Mouse (Mus musculus) inflammation-experienced regulatory T-cells, adult 6 months (primary cell): Measurements from ENCODE around the gene Elp5. TPM values are rescaled to one million over a fixed set of nuclear protein-coding genes. Genes with fewer than 3 reads are reported as not detected.
"Not testable (repeated sequence)": the region's sequence is repeated elsewhere in the genome, so short reads cannot be mapped to it uniquely, and the experiment has no call there.

ENCODE experiments used
- ATAC-seq: one replicate; pipeline ENCODE4 v1.8.0; 2017
- polyA plus RNA-seq, 3 experiments: library from polyadenylated mRNA; unstranded; fragments of 100-300 nt; shearing (Covaris generic); gene quantifications; one replicate each; pipeline ENCODE4 v1.2.1; 2017

The Elp5 gene
- polyA plus RNA-seq, 3 experiments from 2014 or later = 61.5 to 78.3 (median 68.5) TPM

- ATAC-seq = no peak
These were observed 49.3 kb downstream of the Elp5 start for GRCm38 (mm10) chr11:69933066-69933465.

GRCm38 (mm10) chr11:69932254-69932653, 50.1 kb downstream of the Elp5 start:
- no peak for ATAC-seq

DNA sequence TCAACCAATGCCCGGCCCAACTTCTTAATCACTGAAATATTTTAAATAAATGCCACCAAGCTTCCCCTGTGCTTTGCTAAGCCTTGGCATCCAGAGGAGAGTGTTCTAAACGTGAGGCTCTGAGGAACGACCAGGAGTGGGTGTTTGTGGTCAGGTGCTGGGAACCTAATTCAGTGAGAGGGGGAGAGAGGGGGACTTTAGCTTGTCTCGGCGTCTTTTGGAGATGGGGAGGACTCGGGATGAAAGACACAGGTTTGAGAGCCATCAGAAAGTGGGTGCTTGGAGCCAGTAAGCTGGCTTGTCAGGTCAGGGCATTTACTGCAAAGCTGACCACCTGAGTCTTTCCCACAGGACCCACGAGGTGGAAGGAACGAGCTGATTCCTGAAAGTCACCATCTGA, 50.5 kb downstream of the Elp5 start:
- no peak for ATAC-seq

GRCm38 (mm10) chr11:69930967-69931537, 51.3 kb downstream of the Elp5 start:
- ATAC-seq = no peak

DNA sequence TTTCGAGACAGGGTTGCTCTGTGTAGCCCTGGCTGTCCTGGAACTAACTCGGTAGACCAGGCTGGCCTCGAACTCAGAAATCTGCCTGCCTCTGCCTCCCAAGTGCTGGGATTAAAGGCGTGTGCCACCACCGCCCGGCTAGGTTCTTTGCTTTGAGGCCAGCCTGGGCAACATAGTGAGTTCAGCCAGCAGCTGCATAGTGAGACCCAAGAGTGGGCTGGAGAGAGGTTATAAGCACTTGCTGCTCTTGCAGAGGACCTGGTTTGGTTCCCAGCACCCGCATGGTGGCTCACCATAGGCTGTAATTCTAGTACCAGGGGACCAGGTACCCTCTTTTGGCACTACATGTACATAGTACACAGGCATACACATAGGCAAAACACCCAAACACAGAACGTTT, 52.1 kb downstream of the Elp5 start:
- ATAC-seq = not testable (repeated sequence)

GRCm38 (mm10) chr11:69929712-69930111, 52.6 kb downstream of the Elp5 start:
- no peak for ATAC-seq

DNA sequence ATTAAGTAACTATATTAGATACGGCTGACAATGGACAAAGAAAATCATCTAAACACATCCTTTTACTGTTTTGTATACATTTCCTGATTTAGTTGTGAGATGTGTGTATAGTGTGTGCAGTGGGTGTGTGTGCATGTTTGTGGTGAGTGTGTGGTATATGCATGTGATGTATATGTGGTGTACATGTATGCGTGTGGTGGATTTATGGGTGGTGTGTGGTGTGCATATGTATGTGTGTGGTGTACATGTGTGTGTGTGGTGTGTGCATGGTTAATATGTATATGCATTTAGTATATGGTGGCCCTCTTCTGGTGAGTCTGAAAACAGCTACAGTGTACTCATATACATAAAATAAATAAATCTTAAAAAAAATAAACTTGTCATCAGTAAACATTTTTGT, 54.8 kb downstream of the Elp5 start:
- ATAC-seq = no peak

- ATAC-seq = no peak
These were observed 59.5 kb downstream of the Elp5 start for GRCm38 (mm10) chr11:69922796-69923195.

GRCm38 (mm10) chr11:69922012-69922756, 60.1 kb downstream of the Elp5 start:
- ATAC-seq = no peak

GRCm38 (mm10) chr11:69921114-69922011, 61.0 kb downstream of the Elp5 start, which contains the start of gene Eif5a:
TSS of gene Eif5a (minus strand) at chr11:69921958.
- ATAC-seq = peak; percentile 76

- no peak for ATAC-seq
These were observed 61.9 kb downstream of the Elp5 start for GRCm38 (mm10) chr11:69920266-69921031.

DNA sequence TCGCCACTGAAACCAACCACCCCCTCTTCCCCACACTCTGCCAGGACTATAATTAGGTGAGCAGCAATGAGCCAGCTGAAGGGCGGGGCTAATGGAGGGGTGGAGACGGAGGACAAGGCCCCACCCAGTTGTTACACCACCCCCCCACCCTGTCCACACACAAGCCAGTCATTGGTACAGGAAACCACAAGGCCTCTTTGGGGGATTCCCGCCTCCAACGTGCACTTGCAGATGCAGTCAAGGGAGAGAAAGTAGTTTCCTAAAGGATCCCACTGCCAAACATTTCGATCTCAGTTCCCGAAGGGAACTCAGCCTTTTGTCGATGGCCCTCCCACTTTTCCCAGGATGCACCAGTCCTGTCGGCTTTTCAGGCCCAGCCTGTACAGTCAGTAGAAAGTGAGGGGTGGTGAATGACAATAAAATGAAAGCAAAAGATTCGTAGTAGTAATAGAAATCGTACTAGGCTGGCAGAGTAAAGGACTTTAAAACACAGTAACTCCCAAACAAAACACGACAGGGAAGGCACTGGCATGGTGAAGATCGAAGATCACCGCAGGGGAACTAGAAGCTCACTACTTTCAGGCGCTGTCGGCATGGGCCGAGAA, 62.6 kb downstream of the Elp5 start:
- ATAC-seq = peak; percentile 46

DNA sequence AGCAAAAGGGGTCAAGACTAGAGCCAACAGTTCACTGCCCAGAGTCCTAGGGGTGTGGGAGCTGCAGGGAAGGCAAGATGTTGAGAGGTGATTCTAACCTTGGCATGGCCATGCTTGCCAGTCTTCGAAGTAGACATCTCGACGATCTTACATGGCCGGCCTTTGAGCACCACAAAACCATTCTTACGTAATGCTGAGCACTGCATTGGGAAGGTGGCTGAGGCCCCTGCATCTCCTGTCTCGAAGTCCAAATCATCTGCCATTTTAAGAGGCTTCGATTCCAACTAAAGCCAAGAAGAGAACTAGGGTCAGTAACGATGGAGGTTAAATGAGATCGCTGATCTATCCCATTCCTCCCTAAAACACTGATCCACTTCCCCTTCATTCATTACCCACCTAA, 63.3 kb downstream of the Elp5 start:
- ATAC-seq = no peak

Other genes starting within 250 kb of the Elp5 start
- 10 to 100 TPM; 27.3 to 28.4 (median 27.7) TPM for gene Polr2a, start 223.9 kb downstream of the Elp5 start, polyA plus RNA-seq
- gene Slc35g3, start 220.5 kb downstream of the Elp5 start, polyA plus RNA-seq = not detected
- 10 to 100 TPM in 2 of 3 experiments, 1 to 10 TPM in 1; 4.3 to 13.9 (median 11.8) TPM for gene Zbtb4, start 216.6 kb downstream of the Elp5 start, polyA plus RNA-seq
- gene Chrnb1, start 186.6 kb downstream of the Elp5 start, polyA plus RNA-seq = 1 to 10 TPM; 1.7 to 2.5 (median 1.8) TPM
- not detected for gene Fgf11, start 180.7 kb downstream of the Elp5 start, polyA plus RNA-seq
- not detected for gene Tmem102, start 176.9 kb downstream of the Elp5 start, polyA plus RNA-seq
- gene Gm39566, start 167.2 kb downstream of the Elp5 start, polyA plus RNA-seq = not detected
- gene Spem2, start 164.1 kb downstream of the Elp5 start, polyA plus RNA-seq = not detected
- not detected for gene Spem1, start 160.3 kb downstream of the Elp5 start, polyA plus RNA-seq
- 1 to 10 TPM in 2 of 3 experiments, under 1 TPM in 1; 0.60 to 2.5 (median 1.2) TPM for gene Nlgn2, start 144.7 kb downstream of the Elp5 start, polyA plus RNA-seq
- 100 to 1,000 TPM; 124 to 157 (median 131) TPM for gene Tmem256, start 144.0 kb downstream of the Elp5 start, polyA plus RNA-seq
- 10 to 100 TPM in 2 of 3 experiments, 1 to 10 TPM in 1; 7.3 to 20.2 (median 17.7) TPM for gene Plscr3, start 136.1 kb downstream of the Elp5 start, polyA plus RNA-seq
- under 1 TPM in 1 of 3 experiments, not detected in 2; 0.19 TPM for gene Tnk1, start 123.8 kb downstream of the Elp5 start, polyA plus RNA-seq
- not detected for gene Tmem95, start 104.5 kb downstream of the Elp5 start, polyA plus RNA-seq
- gene Kctd11, start 101.1 kb downstream of the Elp5 start, polyA plus RNA-seq = 1 to 10 TPM in 1 of 3 experiments, under 1 TPM in 2; 0.58 to 1.5 (median 0.59) TPM
- 100 to 1,000 TPM; 229 to 289 (median 266) TPM for gene Acap1, start 87.0 kb downstream of the Elp5 start, polyA plus RNA-seq
- under 1 TPM; 0.39 to 0.98 (median 0.63) TPM for gene 2810408A11Rik, start 81.5 kb downstream of the Elp5 start, polyA plus RNA-seq
- gene Neurl4, start 81.4 kb downstream of the Elp5 start, polyA plus RNA-seq = 1 to 10 TPM; 5.2 to 9.6 (median 9.0) TPM
- 100 to 1,000 TPM in 2 of 3 experiments, 10 to 100 TPM in 1; 91.9 to 128 (median 122) TPM for gene Gps2, start 68.6 kb downstream of the Elp5 start, polyA plus RNA-seq
- gene Eif5a, start 60.6 kb downstream of the Elp5 start, polyA plus RNA-seq = 1,000 to 10,000 TPM; 1,103 to 1,192 (median 1,160) TPM
- gene Ybx2, start 46.7 kb downstream of the Elp5 start, polyA plus RNA-seq = not detected
- gene Slc2a4, start 34.3 kb downstream of the Elp5 start, polyA plus RNA-seq = not detected
- gene Cldn7, start 17.7 kb downstream of the Elp5 start, polyA plus RNA-seq = 1 to 10 TPM in 1 of 3 experiments, not detected in 2; 1.1 TPM
- 10 to 100 TPM; 25.8 to 35.6 (median 29.3) TPM for gene Ctdnep1, start 1.4 kb downstream of the Elp5 start, polyA plus RNA-seq
- 100 to 1,000 TPM; 352 to 384 (median 366) TPM for gene Gabarap, start 8.6 kb upstream of the Elp5 start, polyA plus RNA-seq
- 10 to 100 TPM; 32.7 to 38.3 (median 36.0) TPM for gene Phf23, start 13.3 kb upstream of the Elp5 start, polyA plus RNA-seq
- gene Dvl2, start 18.1 kb upstream of the Elp5 start, polyA plus RNA-seq = 1 to 10 TPM; 2.5 to 5.0 (median 4.9) TPM
- gene Acadvl, start 32.9 kb upstream of the Elp5 start, polyA plus RNA-seq = 100 to 1,000 TPM; 110 to 132 (median 128) TPM
- gene Dlg4, start 34.4 kb upstream of the Elp5 start, polyA plus RNA-seq = 10 to 100 TPM in 2 of 3 experiments, 1 to 10 TPM in 1; 7.1 to 14.6 (median 11.2) TPM
- gene Asgr1, start 71.6 kb upstream of the Elp5 start, polyA plus RNA-seq = not detected
- gene Asgr2, start 110.1 kb upstream of the Elp5 start, polyA plus RNA-seq = not detected
- not detected for gene Mgl2, start 147.8 kb upstream of the Elp5 start, polyA plus RNA-seq
- gene Clec10a, start 173.7 kb upstream of the Elp5 start, polyA plus RNA-seq = under 1 TPM in 1 of 3 experiments, not detected in 2; 0.67 TPM
- under 1 TPM in 1 of 3 experiments, not detected in 2; 0.52 TPM for gene Slc16a11, start 230.2 kb upstream of the Elp5 start, polyA plus RNA-seq
- gene Slc16a13, start 238.5 kb upstream of the Elp5 start, polyA plus RNA-seq = 1 to 10 TPM; 2.3 to 4.3 (median 3.2) TPM
- gene Bcl6b, start 247.3 kb upstream of the Elp5 start, polyA plus RNA-seq = under 1 TPM in 1 of 3 experiments, not detected in 2; 0.39 TPM